Mouse (Mus musculus): ENCODE measurements around the gene Olfr27.

The Olfr27 gene

DNA sequence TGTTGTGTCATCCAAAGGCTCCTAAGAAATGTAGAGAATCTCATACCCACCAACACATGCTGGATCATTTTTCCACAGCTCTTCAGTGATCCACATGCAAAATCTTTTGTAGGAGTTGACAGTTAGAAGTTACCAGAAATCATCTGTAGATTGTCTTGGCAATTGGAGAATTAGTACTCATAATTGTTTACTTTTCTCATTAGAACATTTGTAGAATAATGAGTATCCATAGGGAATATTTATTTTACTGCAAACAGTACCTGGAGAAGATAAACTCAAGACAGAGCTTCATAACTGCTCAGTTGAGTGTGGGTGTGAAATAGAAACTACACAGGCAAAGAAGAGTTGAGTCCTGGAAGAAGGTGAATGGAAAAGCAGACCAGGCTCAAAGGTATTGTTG is at the start of gene Olfr27:
Gene Olfr27, plus strand, starts transcription at position 301 of the 400 bp plus-strand sequence.
- no peak for DNase-seq (ENCODE audit: low spot score in 2 of 2)

DNA sequence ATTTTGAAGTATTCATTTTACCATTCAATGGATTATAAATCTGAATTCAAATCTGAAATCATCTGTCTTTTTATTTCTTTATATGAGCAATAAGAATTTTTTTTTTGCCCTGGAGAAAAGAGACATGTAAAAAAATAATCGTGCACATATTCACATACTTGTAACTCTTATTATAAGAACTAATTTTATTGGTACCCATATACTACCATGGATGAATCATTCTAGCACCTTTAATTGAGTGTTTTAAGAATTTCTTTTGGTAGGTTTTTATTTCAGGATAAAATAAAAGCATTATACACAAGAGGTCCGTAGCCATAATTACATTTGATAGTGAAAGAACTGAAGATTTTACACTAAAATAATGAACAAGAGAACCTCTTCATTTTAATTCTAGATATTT is 49.1 kb upstream of the Olfr27 start, which contains the start of gene Olfr938:
Gene Olfr938, minus strand, starts transcription at position 101 of the 400 bp plus-strand sequence.
- no peak for DNase-seq (ENCODE audit: low spot score in 2 of 2)

- no peak for DNase-seq (ENCODE audit: low spot score in 2 of 2)
Measured at GRCm38 (mm10) chr9:39127326-39127725, 605 bp upstream of the Olfr27 start.

DNA sequence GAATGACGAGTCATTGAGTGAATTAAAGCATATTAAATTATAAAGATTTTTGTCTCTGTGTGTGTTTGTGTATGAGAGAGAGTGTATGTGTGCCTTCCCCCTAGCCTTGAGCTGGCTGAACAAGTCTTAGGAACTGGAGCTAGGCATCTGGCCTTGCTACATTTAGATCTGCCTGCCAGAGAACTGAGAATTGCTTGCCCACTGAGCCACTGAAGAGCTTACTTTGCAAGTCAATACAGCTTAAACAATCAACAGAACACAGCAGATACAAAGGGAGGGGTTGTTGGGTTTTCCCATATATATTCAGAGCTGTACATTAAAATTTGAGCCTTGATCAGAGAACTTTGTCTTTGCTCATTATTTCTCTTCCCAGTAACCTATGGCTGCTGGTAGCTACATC is 24.5 kb downstream of the Olfr27 start:
- DNase-seq (ENCODE audit: low spot score in 2 of 2), result no peak

GRCm38 (mm10) chr9:39166004-39166403 is 38.1 kb downstream of the Olfr27 start, which contains the start of gene Olfr943:
Gene Olfr943, plus strand, starts transcription at chr9:39166304.
- no peak for DNase-seq (ENCODE audit: low spot score in 2 of 2)
